Mouse (Mus musculus) CD4-positive, CD25-positive, alpha-beta regulatory T cell (primary cell): ENCODE results near the gene Ddx19a. TPM values are rescaled to one million over a fixed set of nuclear protein-coding genes. Genes with fewer than 3 reads are reported as not detected.

Experiments
- polyA plus RNA-seq: library from polyadenylated mRNA; unstranded; fragments of 100-300 nt; shearing (Covaris generic); gene quantifications from one replicate; pipeline ENCODE4 v1.2.1, GENCODE M21; 2017

Ddx19a gene
- 23.9 TPM for polyA plus RNA-seq

GRCm38 (mm10) chr8:110997547-110998531 is at the start of gene Ddx19a:
Gene Ddx19a (minus strand): TSS chr8:110997800.

DNA sequence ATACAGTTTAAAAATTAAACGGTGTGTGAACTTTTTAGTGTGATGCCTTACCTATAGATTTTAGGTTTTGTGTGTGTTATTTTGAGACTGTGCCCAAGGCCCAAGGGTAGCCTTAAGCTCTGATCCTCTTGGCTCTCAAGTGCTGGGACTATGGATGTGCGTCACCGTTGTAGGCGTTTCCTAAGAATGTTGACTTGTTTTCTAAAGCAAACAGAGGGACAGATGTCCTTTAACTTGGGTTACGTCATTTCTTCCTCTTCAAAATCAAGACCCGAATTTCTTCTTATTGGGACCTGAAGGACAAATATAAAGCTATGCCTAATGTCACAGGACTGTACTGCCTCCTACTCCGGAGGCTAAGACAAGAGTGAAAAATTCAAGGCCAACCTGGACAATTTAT is 35.3 kb upstream of the Ddx19a start, which contains the start of gene Aars:
TSS of gene Aars (plus strand) at position 229 of the 400 bp plus-strand sequence.

DNA sequence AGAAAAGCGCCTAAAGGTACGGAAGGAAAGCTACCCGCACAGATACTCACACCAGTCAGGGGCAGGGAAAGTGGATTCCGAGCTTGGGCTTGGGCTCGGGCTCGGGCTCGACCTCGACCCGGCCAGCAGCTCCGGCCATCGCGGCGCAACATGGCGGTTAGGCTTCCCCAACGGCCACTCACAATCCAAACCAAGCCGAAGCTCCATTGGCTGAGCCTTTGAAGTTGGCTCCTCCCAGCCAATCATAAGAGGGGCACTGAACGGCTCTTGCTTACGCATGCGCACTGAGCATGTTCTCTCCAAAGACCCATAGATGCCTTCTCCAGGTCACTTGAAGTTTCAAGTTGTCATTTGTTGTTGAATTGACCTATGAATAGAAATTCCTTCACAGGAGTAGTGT is 34.0 kb upstream of the Ddx19a start, which contains the start of gene Ddx19b:
TSS of gene Ddx19b (minus strand) at position 180 of the 400 bp plus-strand sequence.

Other genes starting within 250 kb of the Ddx19a start
- gene Il34, start 191.9 kb downstream of the Ddx19a start, polyA plus RNA-seq, result not detected
- gene Cog4, start 151.2 kb downstream of the Ddx19a start, polyA plus RNA-seq, result 56.0 TPM
- gene Sf3b3, start 151.0 kb downstream of the Ddx19a start, polyA plus RNA-seq, result 180 TPM
- gene Fuk, start 95.3 kb downstream of the Ddx19a start, polyA plus RNA-seq, result 11.8 TPM
- 38.0 TPM for gene St3gal2, start 77.9 kb downstream of the Ddx19a start, polyA plus RNA-seq
- 14.8 TPM for gene Ddx19b, start 34.0 kb upstream of the Ddx19a start, polyA plus RNA-seq
- gene Aars, start 35.3 kb upstream of the Ddx19a start, polyA plus RNA-seq, result 45.1 TPM
- gene Exosc6, start 58.5 kb upstream of the Ddx19a start, polyA plus RNA-seq, result 34.5 TPM
- not detected for gene Clec18a, start 94.6 kb upstream of the Ddx19a start, polyA plus RNA-seq
- 18.8 TPM for gene Pdpr, start 96.8 kb upstream of the Ddx19a start, polyA plus RNA-seq